Mouse (Mus musculus): ENCODE measurements at regions not wholly inside any gene's neighbourhood (a gene's known extent, or its start where the extent isn't known, plus 50 kb on each side); places are given as distances from the start of the nearest gene placed in this dataset.

DNA sequence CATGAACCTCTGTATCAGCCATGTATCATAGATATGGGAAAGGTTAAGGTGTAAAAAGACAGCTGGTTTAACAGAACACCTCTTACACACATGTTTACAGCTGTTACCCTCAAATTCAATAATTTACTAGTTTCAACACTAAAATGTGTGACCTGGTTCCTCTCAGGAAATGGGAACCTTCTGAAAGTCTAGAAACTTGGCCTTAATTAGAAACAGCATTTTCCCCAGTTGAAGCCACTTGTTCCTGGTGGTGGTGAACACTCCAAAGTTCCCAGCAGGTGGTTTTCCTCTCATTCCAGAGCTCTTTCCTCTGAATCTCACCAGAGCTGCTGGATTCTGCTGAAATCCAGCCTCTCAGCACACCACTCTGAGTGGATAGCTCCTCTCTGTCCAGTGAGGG is 570.5 kb upstream of the Frg1 start:
- TF ChIP-seq CTCF (IDR thresholded peaks at IDR 0.05) (no peak), POLR2A (IDR thresholded peaks at IDR 0.05; ENCODE audit: insufficient read depth, low read depth, low read length) (no peak), EP300 (IDR thresholded peaks at IDR 0.05; ENCODE audit: insufficient read depth, low read depth, low read length) (no peak)
